Mouse (Mus musculus): Measurements from ENCODE around the gene Prok1. TPM values are rescaled to one million over a fixed set of nuclear protein-coding genes. Genes with fewer than 3 reads are reported as not detected.

Prok1 gene
- polyA plus RNA-seq, 1 experiment from 2014 or later, result not detected

GRCm38 (mm10) chr3:107185597-107185996, 53.9 kb downstream of the Prok1 start:
- no peak overlapping the region for H3K27ac ChIP-seq (ENCODE audit: low read length)
- no peaks in the 10 kb centered on the region for H3K27me3 ChIP-seq (ENCODE audit: control insufficient read depth, insufficient read depth, low read length)
- no peak overlapping the region for H3K9ac ChIP-seq (ENCODE audit: low read length)
- no peak for ATAC-seq (replicated peaks; ENCODE audit: extremely low read depth, insufficient read depth, low FRiP score)
- H3K4me1 ChIP-seq (ENCODE audit: control insufficient read depth, insufficient read depth, low read length), result peaks cover 2% of the 10 kb centered on the region; the same call in 1 of the 2 replicates
- WGBS, result 70% methylated on average over 3 of the region's 3 CpGs
- no peaks in the 10 kb centered on the region for H3K9me3 ChIP-seq (replicated peaks; ENCODE audit: control insufficient read depth, low read length)
- H3K4me2 ChIP-seq (ENCODE audit: low read depth, low read length), result no peak overlapping the region
- no peak overlapping the region for H3K4me3 ChIP-seq (ENCODE audit: low read length)
- no peaks in the 10 kb centered on the region for H3K36me3 ChIP-seq (ENCODE audit: control insufficient read depth, insufficient read depth)

DNA sequence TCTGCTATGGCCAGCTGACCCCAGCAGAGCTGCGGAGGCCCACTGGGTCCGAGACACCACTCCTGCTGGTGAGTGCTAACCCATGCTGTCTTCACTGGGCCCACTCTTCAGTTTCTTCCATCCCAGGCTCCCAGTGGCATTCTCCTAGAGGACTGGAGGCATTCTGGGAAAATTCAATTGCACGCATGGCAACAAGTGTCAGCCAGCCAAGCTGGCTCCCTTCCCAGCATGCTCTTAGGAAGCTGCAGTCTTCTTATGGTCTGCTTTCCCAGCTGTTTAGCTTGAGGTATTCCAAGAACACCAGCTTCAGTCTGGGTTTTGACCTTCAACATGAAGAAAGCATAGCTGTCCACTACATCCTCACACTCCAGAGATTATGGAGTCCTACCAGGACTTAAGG, 56.3 kb downstream of the Prok1 start:
- no peak overlapping the region for H3K27ac ChIP-seq (ENCODE audit: low read length)
- no peak overlapping the region for H3K4me2 ChIP-seq (ENCODE audit: low read depth, low read length)
- no peak; the same call in 1 of the 2 replicates for ATAC-seq (replicated peaks; ENCODE audit: extremely low read depth, insufficient read depth, low FRiP score)
- H3K9ac ChIP-seq (ENCODE audit: low read length), result no peak overlapping the region
- H3K36me3 ChIP-seq (ENCODE audit: control insufficient read depth, insufficient read depth), result no peaks in the 10 kb centered on the region
- no peak overlapping the region for H3K4me3 ChIP-seq (ENCODE audit: low read length)
- H3K4me1 ChIP-seq (ENCODE audit: control insufficient read depth, insufficient read depth, low read length), result peaks cover 2% of the 10 kb centered on the region; the same call in 1 of the 2 replicates
- H3K27me3 ChIP-seq (ENCODE audit: control insufficient read depth, insufficient read depth, low read length), result no peaks in the 10 kb centered on the region
- no peaks in the 10 kb centered on the region for H3K9me3 ChIP-seq (replicated peaks; ENCODE audit: control insufficient read depth, low read length)
- 69% methylated on average over 3 of the region's 3 CpGs for WGBS

Other genes with a start within 250 kb of the Prok1 start
- 1.7 and 3.0 TPM in 2 replicates for gene Kcna3, start 203.5 kb downstream of the Prok1 start, polyA plus RNA-seq (2015; fragmentation: Nextera tagmentation; extraction: Ambion mirVana)
- gene Kcna2, start 138.6 kb downstream of the Prok1 start, polyA plus RNA-seq (2015; fragmentation: Nextera tagmentation; extraction: Ambion mirVana), result 0.05 and 0.07 TPM in 2 replicates
- gene Kcna10, start 56.7 kb downstream of the Prok1 start, polyA plus RNA-seq (2015; fragmentation: Nextera tagmentation; extraction: Ambion mirVana), result not detected in 2 replicates
- 2.2 and 2.7 TPM in 2 replicates for gene Cym, start 18.0 kb downstream of the Prok1 start, polyA plus RNA-seq (2015; fragmentation: Nextera tagmentation; extraction: Ambion mirVana)
- 0.24 and 0.26 TPM in 2 replicates for gene A630076J17Rik, start 9.1 kb downstream of the Prok1 start, polyA plus RNA-seq (2015; fragmentation: Nextera tagmentation; extraction: Ambion mirVana)
- gene Lamtor5, start 39.2 kb upstream of the Prok1 start, polyA plus RNA-seq (2015; fragmentation: Nextera tagmentation; extraction: Ambion mirVana), result 169 and 172 TPM in 2 replicates
- gene Slc16a4, start 51.5 kb upstream of the Prok1 start, polyA plus RNA-seq (2015; fragmentation: Nextera tagmentation; extraction: Ambion mirVana), result 1.0 and 1.2 TPM in 2 replicates
- 10.5 and 10.8 TPM in 2 replicates for gene Rbm15, start 94.0 kb upstream of the Prok1 start, polyA plus RNA-seq (2015; fragmentation: Nextera tagmentation; extraction: Ambion mirVana)
- gene Kcnc4, start 219.8 kb upstream of the Prok1 start, polyA plus RNA-seq (2015; fragmentation: Nextera tagmentation; extraction: Ambion mirVana), result 0.08 TPM in 1 of 2 replicates, not detected in the other

All from heart, embryonic 16.5 days (tissue).